Mouse (Mus musculus) mouse embryonic stem cell (cell line): Measurements from ENCODE around the gene Ifitm3.
"Not testable (repeated sequence)": the region's sequence is repeated elsewhere in the genome, so short reads cannot be mapped to it uniquely, and the experiment has no call there.

ENCODE experiments used
- in situ Hi-C, 2 experiments: fragments of 300-500 bp; cut with MboI; formaldehyde crosslinking; loops; 1 replicate in 1 of 2; 3 replicates in 1 of 2; pipeline ENCODE4 v1.14.3; 2019 to 2020; ENCODE audit warnings: low sequenced_read_pairs in 2 of 2, low pct_unique_long_range_greater_than_20kb in 1 of 2, mixed read lengths in 1 of 2; ENCODE audit not compliant: unreplicated experiment in 1 of 2

Gene Ifitm3

GRCm38 (mm10) chr7:141039386-141040107 lies 29.0 kb upstream of the Ifitm3 start:
- in situ Hi-C loops, result no loop called here

DNA sequence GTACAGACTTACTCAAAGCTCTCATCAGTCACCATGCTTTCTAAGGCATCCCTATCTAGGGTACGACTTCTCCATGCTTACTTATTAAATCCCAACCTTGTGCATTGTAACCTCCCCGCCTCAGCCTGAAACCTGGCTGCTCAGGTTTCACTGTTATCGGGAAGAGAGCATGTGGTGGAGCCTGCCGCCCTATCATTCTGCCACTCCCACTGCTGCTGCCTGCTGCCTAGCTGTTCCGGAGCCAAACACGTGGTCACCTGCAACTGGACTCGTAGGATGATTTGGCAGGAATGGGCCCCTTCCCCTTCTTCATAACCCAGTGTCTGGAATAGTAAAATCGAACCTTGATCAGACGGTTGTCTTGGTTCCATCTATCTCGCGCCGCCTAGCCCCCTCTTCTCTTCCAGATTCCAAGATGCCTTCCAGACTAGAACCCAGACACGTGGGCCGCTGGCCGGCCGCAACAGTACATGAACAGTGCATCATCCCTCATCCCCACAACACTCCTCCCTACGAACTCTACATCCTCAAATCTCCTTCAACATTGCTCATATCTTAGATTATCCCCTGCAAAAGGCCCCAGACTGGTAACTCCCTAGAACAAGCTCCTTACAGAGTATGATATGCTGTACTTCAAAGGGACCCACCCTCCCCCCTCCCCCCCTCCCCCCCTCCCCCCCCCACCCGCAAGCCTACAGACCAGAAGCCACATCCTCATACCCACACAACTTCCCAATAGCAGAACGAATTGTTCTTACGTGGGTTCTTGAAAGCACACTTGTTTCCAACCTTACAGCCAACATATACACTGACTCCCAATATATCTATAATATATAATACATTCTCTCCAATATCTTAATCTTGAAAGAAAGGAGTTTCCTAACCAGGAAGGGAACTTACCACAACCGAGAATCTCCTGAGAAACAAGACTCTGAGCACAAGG lies 27.8 kb upstream of the Ifitm3 start:
- in situ Hi-C loops, result no loop called here

- in situ Hi-C loops, result not testable (repeated sequence)
Observed at GRCm38 (mm10) chr7:141036624-141037023, 26.1 kb upstream of the Ifitm3 start.

DNA sequence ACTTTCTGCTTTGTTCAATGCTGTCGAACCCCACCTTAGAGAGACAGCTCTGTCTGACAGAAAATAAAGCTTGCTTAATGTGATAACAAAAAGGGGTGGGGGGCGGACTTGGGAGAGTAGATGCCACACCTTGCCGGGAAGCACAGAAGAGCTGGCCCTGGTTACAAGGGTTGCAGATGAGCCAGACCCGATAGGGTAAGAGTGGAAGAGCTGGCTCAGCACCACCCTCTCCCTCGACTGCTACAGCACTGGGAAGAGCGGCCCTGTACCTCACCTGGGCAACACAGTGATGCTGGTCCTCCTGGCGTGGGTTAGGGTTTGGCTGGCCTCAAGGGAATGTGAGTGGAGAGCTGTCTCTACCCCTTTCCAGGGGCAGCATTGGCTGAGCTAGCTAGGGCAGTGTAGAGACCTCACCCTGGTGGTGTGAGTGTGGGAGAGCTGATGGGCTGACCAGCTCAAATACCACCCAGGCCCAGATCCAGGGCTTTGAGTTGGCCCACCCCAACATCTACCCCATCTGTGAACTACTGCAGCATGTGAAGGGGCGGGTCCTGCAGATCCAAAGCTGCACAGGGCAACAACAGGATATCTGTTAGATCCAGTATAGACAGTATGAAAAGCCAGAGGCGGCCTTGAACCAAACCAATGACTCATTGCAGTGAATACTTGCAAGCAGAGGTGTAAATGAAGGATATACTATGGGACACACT lies 22.0 kb upstream of the Ifitm3 start:
- in situ Hi-C loops, result no loop called here

DNA sequence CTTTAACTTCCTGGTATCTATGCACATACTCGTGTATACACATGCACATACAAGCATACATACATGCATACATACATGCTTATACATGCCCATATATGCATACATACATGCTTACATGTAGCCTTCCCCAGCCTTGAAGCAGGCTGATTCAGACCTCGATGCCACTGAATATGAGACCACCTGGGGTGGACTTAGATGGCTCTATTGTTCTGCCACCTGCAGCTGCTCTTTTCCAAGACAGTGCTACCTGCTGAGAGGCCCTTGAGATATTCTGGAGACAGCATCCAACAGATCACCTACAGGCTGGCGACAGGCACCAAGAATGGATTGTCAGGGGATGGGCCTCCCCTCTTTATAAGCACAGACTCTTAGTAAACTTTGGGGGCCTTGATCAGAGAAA lies 19.8 kb upstream of the Ifitm3 start:
- in situ Hi-C loops, result no loop called here

GRCm38 (mm10) chr7:141028831-141029230 lies 18.3 kb upstream of the Ifitm3 start, which contains the start of gene Gm17387:
Gene Gm17387 (plus strand): TSS chr7:141029131.
- in situ Hi-C loops, result no loop called here

GRCm38 (mm10) chr7:141026740-141027098 lies 16.1 kb upstream of the Ifitm3 start:
- in situ Hi-C loops, result no loop called here

DNA sequence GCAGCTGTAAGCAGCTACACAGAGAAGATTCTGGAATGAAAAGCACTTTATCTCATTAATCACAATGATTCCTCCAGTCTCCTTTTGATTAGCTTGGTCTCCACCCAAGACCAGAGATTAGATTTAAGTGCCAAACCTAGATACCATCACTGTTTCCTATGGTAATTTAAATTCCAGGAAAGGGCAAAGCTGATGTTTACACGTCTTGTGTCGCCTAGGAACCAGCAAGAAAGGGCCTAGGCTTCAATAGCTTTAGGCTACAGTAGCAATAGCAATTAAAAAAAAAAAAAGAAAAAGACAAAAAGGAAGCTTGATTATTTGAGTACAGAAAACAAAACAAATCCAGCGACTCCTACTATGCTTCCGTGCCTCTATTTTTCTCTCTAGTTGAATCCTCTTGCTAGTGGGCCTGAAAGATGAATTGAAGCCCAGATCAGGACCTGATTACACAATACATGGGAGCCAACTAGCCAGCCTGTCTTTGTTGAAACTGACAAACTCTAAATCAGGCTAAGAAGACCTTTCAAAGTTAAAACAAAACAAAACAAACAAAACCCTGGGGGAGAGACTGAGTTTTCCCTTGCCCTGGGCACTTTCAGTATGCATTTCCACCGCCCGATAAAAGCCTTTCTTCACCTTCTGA lies 15.6 kb upstream of the Ifitm3 start:
- in situ Hi-C loops, result no loop called here

DNA sequence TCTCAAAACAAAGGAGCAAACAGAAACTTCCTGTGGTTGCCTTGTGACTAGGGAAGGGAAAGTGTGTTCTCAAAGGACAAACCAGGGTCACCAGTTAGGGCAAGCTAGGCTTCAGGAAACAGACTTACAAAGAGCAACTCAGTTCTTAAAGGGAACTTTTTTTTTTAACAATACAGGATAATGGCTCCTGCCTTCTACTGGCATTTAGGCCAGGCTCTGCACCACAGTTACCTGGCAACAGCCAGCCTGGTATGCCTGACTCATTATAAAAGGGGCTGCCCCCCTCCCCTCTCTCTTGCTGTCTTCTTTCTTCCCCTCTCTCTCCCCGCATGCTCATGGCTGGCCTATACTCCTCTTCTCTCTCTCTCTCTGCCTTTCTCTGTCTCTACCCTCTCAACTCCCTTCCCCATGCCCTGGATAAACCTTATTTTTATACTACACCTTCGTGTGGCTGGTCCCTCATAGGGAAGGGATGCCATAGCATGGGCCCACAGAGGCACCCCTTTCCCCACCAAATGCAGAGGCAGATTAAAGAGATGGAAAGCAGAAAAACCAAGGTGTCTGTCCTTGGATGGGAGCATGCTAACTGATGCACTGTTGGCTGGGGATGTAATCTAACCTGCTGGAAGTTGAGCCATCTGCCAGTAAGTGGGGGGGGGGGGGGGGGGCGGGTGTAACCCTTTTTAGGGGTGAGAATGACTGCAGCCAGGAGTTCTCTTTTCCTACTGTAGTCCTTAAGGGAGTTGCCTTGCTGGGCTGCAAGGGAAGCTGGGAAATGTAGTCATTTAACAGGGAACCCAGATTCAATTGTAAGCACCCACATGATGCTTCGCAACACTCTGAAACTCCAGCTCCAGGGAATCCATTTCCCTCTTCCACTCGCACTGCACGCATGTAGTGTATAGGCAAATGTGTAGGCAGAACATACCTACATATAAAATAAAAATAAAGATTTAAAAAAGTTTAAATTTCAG lies 14.6 kb upstream of the Ifitm3 start:
- in situ Hi-C loops, result no loop called here

GRCm38 (mm10) chr7:141021489-141022449 lies 11.2 kb upstream of the Ifitm3 start:
- in situ Hi-C loops, result no loop called here

- in situ Hi-C loops, result no loop called here
Observed at GRCm38 (mm10) chr7:141019028-141019427, 8.5 kb upstream of the Ifitm3 start.

- in situ Hi-C loops, result not testable (repeated sequence)
Observed at GRCm38 (mm10) chr7:141017824-141018223, 7.3 kb upstream of the Ifitm3 start, which contains the start of gene Ifitm6. Gene Ifitm6 (minus strand): TSS chr7:141017924.

DNA sequence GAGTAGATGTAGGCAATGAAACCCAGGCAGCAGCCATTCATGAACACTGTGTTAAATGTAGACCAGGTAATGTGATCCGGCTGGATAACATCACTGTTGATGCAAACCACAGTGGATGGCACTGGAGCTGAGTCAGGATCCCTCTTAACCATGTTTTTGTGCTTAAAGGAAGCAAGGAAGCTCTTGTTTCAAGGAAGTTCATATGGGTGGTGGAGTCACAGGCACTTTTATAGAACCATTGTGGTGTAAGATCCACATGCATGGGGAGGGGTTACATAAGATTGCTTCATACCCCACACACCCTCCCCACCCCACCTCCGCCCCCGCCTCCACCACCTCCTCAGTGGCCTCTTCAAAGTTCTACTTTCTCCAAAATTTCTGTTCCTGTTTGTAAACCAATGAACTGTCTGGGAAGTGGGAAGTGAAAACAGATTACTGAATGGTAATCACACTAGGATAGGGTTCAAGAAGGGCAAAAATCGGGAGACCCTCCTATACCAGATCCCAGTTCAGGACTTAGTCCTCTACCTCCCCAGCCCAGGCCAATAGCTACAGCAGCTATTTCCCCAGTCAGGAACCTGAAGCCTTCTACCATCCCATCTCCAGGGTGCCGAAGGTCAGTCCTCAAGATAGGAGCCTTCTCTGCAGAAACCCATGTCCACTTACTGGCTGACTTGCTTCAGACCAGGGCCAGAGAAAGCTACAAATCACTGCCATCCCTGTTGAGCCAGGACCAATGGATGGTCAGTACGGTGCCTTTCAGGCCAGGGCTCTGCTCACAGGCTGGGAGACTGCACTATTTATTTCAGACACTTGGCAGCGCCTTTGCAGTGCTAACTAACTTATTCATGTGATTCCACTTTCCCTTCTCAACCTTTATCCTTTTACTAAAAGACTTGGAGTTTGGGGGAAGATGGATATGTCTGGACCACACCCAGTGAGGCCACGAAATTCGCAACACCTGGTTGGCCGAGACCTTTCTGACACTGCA lies 6.4 kb upstream of the Ifitm3 start:
- in situ Hi-C loops, result no loop called here

GRCm38 (mm10) chr7:141011238-141011770 lies 734 bp upstream of the Ifitm3 start:
- in situ Hi-C loops, result loop anchor here (5.0 kb wide), 1 partner anchor 36 kb away; no protein-coding TSS in a partner anchor

- in situ Hi-C loops, result loop anchor here (5.0 kb wide), 1 partner anchor 38 kb away; no protein-coding TSS in a partner anchor
Observed at GRCm38 (mm10) chr7:141009665-141010064, 905 bp downstream of the Ifitm3 start.
